In genomic region chr16:91139481-91139880, GRCm38 (mm10) we compare ENCODE assay signal across 9 mouse cellular contexts. TPM values are rescaled to one million over a fixed set of nuclear protein-coding genes. Genes with fewer than 3 reads are reported as not detected.
DNase-seq lines count a peak whose midpoint lies in the region; ATAC-seq lines count a peak whose summit lies in the region.
"Had no signal": no experiment of that assay in that cellular context is flagged by ENCODE, and none has a peak within 500 bp of the region (broad histone marks: within the 10 kb centered on the region; RNA-seq: fewer than 3 reads in every experiment).

No protein-coding gene starts in this region.

- peaks cover 89% of the 10 kb centered on the region for H3K27me3 ChIP-seq in forebrain, embryonic 10.5 days (ENCODE audit: poor library complexity, severe bottlenecking)
- peaks cover 42% of the 10 kb centered on the region for H3K27me3 ChIP-seq in heart, embryonic 12.5 days (replicated peaks)

- H3K27ac ChIP-seq in forebrain, embryonic 10.5 days: peak overlapping the region; percentile 84
- H3K27ac ChIP-seq in heart, embryonic 12.5 days (ENCODE audit: poor library complexity, severe bottlenecking): no peak overlapping the region

- H3K4me2 ChIP-seq in heart, embryonic 12.5 days: peak overlapping the region; percentile 43

- peak; percentile 3 to 7 for DNase-seq in layer of hippocampus, adult 8-10 months (ENCODE audit: low spot score in 2 of 2)
- DNase-seq in layer of hippocampus, adult 18-20 months (ENCODE audit: low spot score in 2 of 2): no peak
- peak; percentile 40 for DNase-seq in forebrain, embryonic 10.5 days (ENCODE audit: extremely low spot score, low spot score)
- DNase-seq in frontal cortex, postnatal 25 days (ENCODE audit: low spot score in 2 of 2): no peak
- no peak for DNase-seq in yolk sac, embryonic 10.5 days (ENCODE audit: low spot score)
- no peak for DNase-seq in gastrocnemius, postnatal 36 days

- peaks cover 40% of the 10 kb centered on the region for H3K4me1 ChIP-seq in forebrain, embryonic 10.5 days
- H3K4me1 ChIP-seq in heart, embryonic 12.5 days (replicated peaks): 0 out of 2 replicates have a peak, but pooled peaks cover 4% of the 10 kb centered on the region

- H3K36me3 ChIP-seq in forebrain, embryonic 10.5 days (replicated peaks): peaks cover 7% of the 10 kb centered on the region
- no peaks in the 10 kb centered on the region for H3K36me3 ChIP-seq in heart, embryonic 12.5 days
- H3K36me3 ChIP-seq: G1E had no signal

- peaks cover 22% of the 10 kb centered on the region for H3K9me3 ChIP-seq in forebrain, embryonic 10.5 days
- peaks cover 10% of the 10 kb centered on the region for H3K9me3 ChIP-seq in heart, embryonic 12.5 days (replicated peaks)

- 17% methylated on average over 10 of the region's 10 CpGs for WGBS in forebrain, embryonic 10.5 days
- WGBS in heart, embryonic 12.5 days: 13% methylated on average over 10 of the region's 10 CpGs

- intact Hi-C loops in gastrocnemius, postnatal 36 days (cut with DNase I): no loop called here

- no peak for ATAC-seq in heart, embryonic 12.5 days (ENCODE audit: insufficient number of reproducible peaks, low FRiP score)
- peak; percentile 30; the same call in 1 of the 2 replicates for ATAC-seq in megakaryocyte-erythroid progenitor cell, adult 5-6 weeks (replicated peaks; ENCODE audit: low FRiP score, low TSS enrichment, poor library complexity, severe bottlenecking)

- H3K4me3 ChIP-seq in forebrain, embryonic 10.5 days: peak overlapping the region; percentile 35
- H3K4me3 ChIP-seq in heart, embryonic 12.5 days: 0 out of 2 replicates have a peak overlapping the region, but pooled peaks have one; percentile 9

- no peak overlapping the region for H3K9ac ChIP-seq in heart, embryonic 12.5 days

RNA-seq across cellular contexts. Expression of gene 4932438H23Rik, which starts 44.6 kb away (rescaled TPM):
- total RNA-seq in layer of hippocampus, adult 8-10 months (2022): 1 to 10 TPM; 1.1 to 2.8 (median 2.1) TPM
- total RNA-seq in layer of hippocampus, adult 18-20 months (2021): 1 to 10 TPM; 2.2 to 2.7 TPM
- 0.10 and 0.12 TPM in 2 replicates for polyA plus RNA-seq in forebrain, embryonic 10.5 days (2016; fragmentation: Nextera tagmentation; extraction: Ambion mirVana)
- 0.17 TPM in 1 of 2 replicates, not detected in the other for polyA plus RNA-seq in heart, embryonic 12.5 days (2016; fragmentation: Nextera tagmentation; extraction: Ambion mirVana)
- total RNA-seq in megakaryocyte-erythroid progenitor cell, adult 5-6 weeks (2014; fragmentation: Nextera tagmentation): not detected in 2 replicates
- not detected in 2 replicates for total RNA-seq in megakaryocyte-erythroid progenitor cell, adult 5-6 weeks (2017)
- total RNA-seq in gastrocnemius, postnatal 36 days (2021): under 1 TPM; 0.32 to 0.74 TPM

Comparison
In these comparisons a context has a peak if more than half of its experiments do, and no peak if none do; other contexts are left out.
1. DNase-seq: peak in layer of hippocampus, adult 8-10 months (2 of 2) and forebrain, embryonic 10.5 days (single experiment); none in layer of hippocampus, adult 18-20 months (0 of 2), frontal cortex, postnatal 25 days (0 of 2), yolk sac, embryonic 10.5 days (single experiment) and gastrocnemius, postnatal 36 days (0 of 2).